Mouse (Mus musculus) intestine, embryonic 16.5 days (tissue): Measurements from ENCODE around the gene Glis1. TPM values are rescaled to one million over a fixed set of nuclear protein-coding genes. Genes with fewer than 3 reads are reported as not detected.
"Not testable (repeated sequence)": the region's sequence is repeated elsewhere in the genome, so short reads cannot be mapped to it uniquely, and the experiment has no call there.

Experiments used
- ATAC-seq: fragments of 200-750 bp; cut with Nextera tagmentation; 2 replicates; pipeline ENCODE4 v1.8.0; 2017; ENCODE audit warnings: moderate TSS enrichment, moderate library complexity
- H3K27ac ChIP-seq: fragments of 300-500 bp; sonication (generic); 2 replicates; pipeline ENCODE4 v1.5.1; 2014; ENCODE audit warnings: mild to moderate bottlenecking, low read length
- H3K27me3 ChIP-seq: fragments of 300-500 bp; sonication (generic); replicated peaks from 2 replicates; pipeline ENCODE4 v1.6.1; 2014; ENCODE audit warnings: low read length, control low read depth, mixed read lengths; ENCODE audit not compliant: control insufficient read depth, insufficient read depth
- H3K36me3 ChIP-seq: fragments of 300-500 bp; sonication (generic); 2 replicates; pipeline ENCODE4 v1.6.1; 2014; ENCODE audit warnings: low read length, control low read depth; ENCODE audit not compliant: control insufficient read depth, insufficient read depth
- H3K4me1 ChIP-seq: fragments of 300-500 bp; sonication (generic); 2 replicates; pipeline ENCODE4 v1.6.1; 2014; ENCODE audit warnings: low read length, control low read depth, mixed read lengths; ENCODE audit not compliant: control insufficient read depth, insufficient read depth
- H3K4me2 ChIP-seq: fragments of 300-500 bp; sonication (generic); 2 replicates; pipeline ENCODE4 v1.6.1; 2014; ENCODE audit warnings: low read depth, low read length, control low read depth
- H3K4me3 ChIP-seq: fragments of 300-500 bp; sonication (generic); 2 replicates; pipeline ENCODE4 v1.5.1; 2014; ENCODE audit warnings: mild to moderate bottlenecking, low read length
- H3K9ac ChIP-seq: fragments of 300-500 bp; sonication (generic); 2 replicates; pipeline ENCODE4 v1.6.1; 2014; ENCODE audit warnings: low read depth, low read length
- H3K9me3 ChIP-seq: fragments of 300-500 bp; sonication (generic); 2 replicates; pipeline ENCODE4 v1.6.1; 2016; ENCODE audit warnings: low read length, control low read depth; ENCODE audit not compliant: control insufficient read depth
- WGBS: fragments of 180-500 bp; shearing (Covaris S2); extraction: QIAGEN DNeasy Blood & Tissue Kit; methylation state at CpG from one replicate; pipeline ENCODE4 v1.1.7; 2014; 5-methylcytosine and 5-hydroxymethylcytosine counted together
- polyA plus RNA-seq: library from polyadenylated mRNA; unstranded; fragments of >200 nt; fragmentation: Nextera tagmentation; extraction: Ambion mirVana; gene quantifications from 2 replicates; pipeline ENCODE4 v1.2.1, GENCODE M21; 2015

Glis1 gene
- polyA plus RNA-seq, 1 experiment from 2014 or later, result 0.32 TPM

- WGBS, result 85% methylated on average over 4 of the region's 4 CpGs
- Histone ChIP-seq H3K36me3 (no peaks in the 10 kb centered on the region), H3K4me2 (no peak overlapping the region), H3K9me3 (no peaks in the 10 kb centered on the region), H3K27ac (no peak overlapping the region), H3K4me1 (peaks cover 11% of the 10 kb centered on the region), H3K9ac (no peak overlapping the region), H3K4me3 (no peak overlapping the region), H3K27me3 (no peaks in the 10 kb centered on the region)
- no peak for ATAC-seq
Observed at GRCm38 (mm10) chr4:107593426-107593825, 159.0 kb downstream of the Glis1 start.

GRCm38 (mm10) chr4:107597226-107597897, 163.0 kb downstream of the Glis1 start:
- Histone ChIP-seq H3K36me3 (no peaks in the 10 kb centered on the region), H3K9ac (no peak overlapping the region), H3K9me3 (no peaks in the 10 kb centered on the region), H3K4me3 (no peak overlapping the region), H3K27me3 (no peaks in the 10 kb centered on the region), H3K4me2 (no peak overlapping the region), H3K27ac (no peak overlapping the region), H3K4me1 (peaks cover 11% of the 10 kb centered on the region)
- ATAC-seq, result no peak
- 47% methylated on average over 9 of the region's 9 CpGs for WGBS

- H3K9me3 ChIP-seq, result no peaks in the 10 kb centered on the region
- ATAC-seq, result no peak
- H3K27ac ChIP-seq, result no peak overlapping the region
- no peak overlapping the region for H3K4me3 ChIP-seq
- no peak overlapping the region for H3K9ac ChIP-seq
- H3K4me2 ChIP-seq, result no peak overlapping the region
- peaks cover 11% of the 10 kb centered on the region for H3K4me1 ChIP-seq
- H3K36me3 ChIP-seq, result no peaks in the 10 kb centered on the region
- WGBS, result 20% methylated on average over 10 of the region's 10 CpGs
- no peaks in the 10 kb centered on the region for H3K27me3 ChIP-seq
Observed at GRCm38 (mm10) chr4:107597898-107598580, 163.6 kb downstream of the Glis1 start.

GRCm38 (mm10) chr4:107598581-107598958, 164.2 kb downstream of the Glis1 start:
- not testable (repeated sequence) for H3K27ac ChIP-seq, ATAC-seq
- 88% methylated on average over 5 of the region's 5 CpGs for WGBS

GRCm38 (mm10) chr4:107602284-107602683, 167.9 kb downstream of the Glis1 start:
- 82% methylated on average over 7 of the region's 7 CpGs for WGBS
- Histone ChIP-seq H3K36me3 (no peaks in the 10 kb centered on the region), H3K4me1 (peaks cover 9% of the 10 kb centered on the region), H3K4me3 (no peak overlapping the region), H3K27ac (no peak overlapping the region), H3K4me2 (no peak overlapping the region), H3K27me3 (no peaks in the 10 kb centered on the region), H3K9ac (no peak overlapping the region), H3K9me3 (no peaks in the 10 kb centered on the region)
- no peak for ATAC-seq

More at GRCm38 (mm10) chr4:107598581-107598958, 164.2 kb downstream of the Glis1 start:
- H3K9ac ChIP-seq, H3K4me3 ChIP-seq, H3K4me2 ChIP-seq, H3K36me3 ChIP-seq, H3K27me3 ChIP-seq, H3K9me3 ChIP-seq: not testable (repeated sequence)
- H3K4me1 ChIP-seq, result peaks cover 11% of the 10 kb centered on the region

- H3K9ac ChIP-seq, result no peak overlapping the region
- WGBS, result 76% methylated on average over 14 of the region's 14 CpGs
- H3K4me3 ChIP-seq, result no peak overlapping the region
- peaks cover 4% of the 10 kb centered on the region for H3K4me1 ChIP-seq
- H3K27ac ChIP-seq, result no peak overlapping the region
- no peaks in the 10 kb centered on the region for H3K27me3 ChIP-seq
- no peak overlapping the region for H3K4me2 ChIP-seq
- H3K9me3 ChIP-seq, result no peaks in the 10 kb centered on the region
- no peaks in the 10 kb centered on the region for H3K36me3 ChIP-seq
- no peak for ATAC-seq
Observed at GRCm38 (mm10) chr4:107602787-107603186, 168.4 kb downstream of the Glis1 start.

GRCm38 (mm10) chr4:107603208-107603607, 168.8 kb downstream of the Glis1 start:
- Histone ChIP-seq H3K9me3 (no peaks in the 10 kb centered on the region), H3K27ac (no peak overlapping the region), H3K4me3 (no peak overlapping the region), H3K4me1 (peaks cover under 1% of the 10 kb centered on the region; the same call in 1 of the 2 replicates), H3K27me3 (no peaks in the 10 kb centered on the region), H3K9ac (no peak overlapping the region), H3K36me3 (no peaks in the 10 kb centered on the region), H3K4me2 (no peak overlapping the region)
- ATAC-seq, result no peak
- WGBS, result 67% methylated on average over 7 of the region's 7 CpGs

GRCm38 (mm10) chr4:107605964-107606602, 171.7 kb downstream of the Glis1 start:
- Histone ChIP-seq H3K9ac (no peak overlapping the region), H3K4me3 (no peak overlapping the region)
- ATAC-seq, result no peak

GRCm38 (mm10) chr4:107609775-107610174, 175.4 kb downstream of the Glis1 start:
- no peaks in the 10 kb centered on the region for H3K36me3 ChIP-seq
- WGBS, result 79% methylated on average over 8 of the region's 8 CpGs
- H3K4me1 ChIP-seq, result no peaks in the 10 kb centered on the region
- ATAC-seq, result no peak
- no peaks in the 10 kb centered on the region for H3K27me3 ChIP-seq
- H3K4me3 ChIP-seq, result no peak overlapping the region
- no peaks in the 10 kb centered on the region for H3K9me3 ChIP-seq
- no peak overlapping the region for H3K9ac ChIP-seq
- no peak overlapping the region for H3K4me2 ChIP-seq
- H3K27ac ChIP-seq, result no peak overlapping the region

More at GRCm38 (mm10) chr4:107605964-107606602, 171.7 kb downstream of the Glis1 start:
- Histone ChIP-seq H3K4me2 (no peak overlapping the region), H3K27ac (no peak overlapping the region), H3K4me1 (no peaks in the 10 kb centered on the region), H3K27me3 (no peaks in the 10 kb centered on the region), H3K36me3 (no peaks in the 10 kb centered on the region), H3K9me3 (no peaks in the 10 kb centered on the region)
- 82% methylated on average over 17 of the region's 17 CpGs for WGBS
